Mouse (Mus musculus): ENCODE measurements around the gene Mettl26.
"Not testable (repeated sequence)": the region's sequence is repeated elsewhere in the genome, so short reads cannot be mapped to it uniquely, and the experiment has no call there.

The Mettl26 gene

GRCm38 (mm10) chr17:25868601-25869191 lies 6.2 kb upstream of the Mettl26 start, which contains the start of gene Mcrip2:
Gene Mcrip2, minus strand, starts transcription at chr17:25868764.
- peak; percentile 78 for DNase-seq (ENCODE audit: low read depth, low spot score)

GRCm38 (mm10) chr17:25869498-25869897 lies 5.4 kb upstream of the Mettl26 start:
- no peak for DNase-seq (ENCODE audit: low read depth, low spot score)

- DNase-seq (ENCODE audit: low read depth, low spot score): no peak
Observed at GRCm38 (mm10) chr17:25869954-25870353, 4.9 kb upstream of the Mettl26 start.

GRCm38 (mm10) chr17:25871566-25871965 lies 3.3 kb upstream of the Mettl26 start:
- not testable (repeated sequence) for DNase-seq (ENCODE audit: low read depth, low spot score)

- DNase-seq (ENCODE audit: low read depth, low spot score): no peak
Observed at GRCm38 (mm10) chr17:25872676-25873075, 2.2 kb upstream of the Mettl26 start.

GRCm38 (mm10) chr17:25873405-25874147 lies 1.3 kb upstream of the Mettl26 start:
- DNase-seq (ENCODE audit: low read depth, low spot score): no peak

- peak; percentile 32 for DNase-seq (ENCODE audit: low read depth, low spot score)
Observed at GRCm38 (mm10) chr17:25874148-25874720, 640 bp upstream of the Mettl26 start.

- DNase-seq (ENCODE audit: low read depth, low spot score): peak; percentile 90
Observed at GRCm38 (mm10) chr17:25875171-25876136, 580 bp downstream of the Mettl26 start.

- no peak for DNase-seq (ENCODE audit: low read depth, low spot score)
Observed at GRCm38 (mm10) chr17:25876347-25876915, 1.6 kb downstream of the Mettl26 start.

GRCm38 (mm10) chr17:25877025-25877424 lies 2.2 kb downstream of the Mettl26 start:
- no peak for DNase-seq (ENCODE audit: low read depth, low spot score)

GRCm38 (mm10) chr17:25877741-25878610 lies 3.1 kb downstream of the Mettl26 start:
- DNase-seq (ENCODE audit: low read depth, low spot score): no peak

GRCm38 (mm10) chr17:25878611-25879180 lies 3.8 kb downstream of the Mettl26 start:
- no peak for DNase-seq (ENCODE audit: low read depth, low spot score)

GRCm38 (mm10) chr17:25879261-25879660 lies 4.4 kb downstream of the Mettl26 start:
- DNase-seq (ENCODE audit: low read depth, low spot score): peak; percentile 50

- no peak for DNase-seq (ENCODE audit: low read depth, low spot score)
Observed at GRCm38 (mm10) chr17:25879750-25880149, 4.9 kb downstream of the Mettl26 start.

GRCm38 (mm10) chr17:25880196-25880910 lies 5.5 kb downstream of the Mettl26 start, which contains the start of gene Wfikkn1:
Gene Wfikkn1, minus strand, starts transcription at chr17:25880858.
- no peak for DNase-seq (ENCODE audit: low read depth, low spot score)

- no peak for DNase-seq (ENCODE audit: low read depth, low spot score)
Observed at GRCm38 (mm10) chr17:25880913-25881641, 6.2 kb downstream of the Mettl26 start.

GRCm38 (mm10) chr17:25881691-25882090 lies 6.8 kb downstream of the Mettl26 start:
- peak; percentile 64 for DNase-seq (ENCODE audit: low read depth, low spot score)

GRCm38 (mm10) chr17:25882306-25882705 lies 7.4 kb downstream of the Mettl26 start:
- no peak for DNase-seq (ENCODE audit: low read depth, low spot score)
